Mouse (Mus musculus) CD4-positive, CD25-positive, alpha-beta regulatory T cell, adult 4 months (primary cell): ENCODE measurements around the gene Sympk. TPM values are rescaled to one million over a fixed set of nuclear protein-coding genes. Genes with fewer than 3 reads are reported as not detected.

ENCODE experiments used
- ATAC-seq: one replicate; pipeline ENCODE4 v1.8.0; 2017
- polyA plus RNA-seq, 2 experiments: library from polyadenylated mRNA; unstranded; fragments of 100-300 nt; shearing (Covaris generic); gene quantifications; one replicate each; pipeline ENCODE4 v1.2.1; 2017

Sympk gene
- polyA plus RNA-seq, 2 experiments from 2014 or later = 5.0 to 6.4 TPM

DNA sequence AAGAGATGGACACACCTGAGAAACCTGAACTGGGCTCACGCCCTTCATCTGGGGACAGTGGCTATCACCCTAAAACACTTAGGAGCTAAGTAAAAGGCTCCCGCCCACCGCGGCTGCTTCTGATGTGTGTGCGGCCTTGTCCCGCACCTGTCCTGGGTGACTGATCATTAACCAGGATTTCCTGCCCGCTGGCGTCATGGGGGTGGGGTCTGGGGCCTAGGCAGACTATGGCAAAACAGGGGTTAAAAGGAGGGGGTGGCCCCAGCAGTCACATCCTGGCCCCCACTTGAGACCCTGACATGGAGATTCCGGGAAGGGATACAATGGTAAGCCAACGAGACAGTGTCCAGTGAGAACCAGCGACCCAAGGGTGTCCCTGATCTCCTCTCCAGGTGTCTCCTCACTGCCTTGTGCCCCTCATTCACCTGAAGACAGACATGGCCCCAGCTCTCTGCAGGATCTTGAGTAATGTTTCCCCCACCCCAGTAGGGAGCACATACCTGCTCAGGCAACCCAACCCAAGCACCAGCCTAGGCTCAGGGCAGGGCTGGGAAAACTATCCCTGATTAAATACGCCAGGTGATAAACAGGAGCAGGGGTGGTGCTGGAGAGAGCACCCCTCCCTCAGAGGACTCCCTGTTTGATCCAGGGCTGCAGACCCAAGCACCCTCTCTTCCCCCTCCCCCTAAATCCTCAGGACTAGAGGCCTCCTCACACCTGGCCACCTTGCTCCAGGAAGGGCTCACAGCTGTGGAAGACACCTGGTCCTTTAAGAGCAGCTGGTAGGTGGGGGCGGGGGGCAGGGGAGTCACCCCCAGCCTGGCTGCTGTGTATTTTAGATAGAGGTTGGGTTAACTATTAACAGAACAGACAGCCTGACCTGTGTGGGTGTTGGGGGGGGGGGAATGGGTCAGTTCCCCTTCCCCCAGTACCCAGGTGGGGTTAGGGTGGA lies 16.9 kb upstream of the Sympk start:
- no peak for ATAC-seq

DNA sequence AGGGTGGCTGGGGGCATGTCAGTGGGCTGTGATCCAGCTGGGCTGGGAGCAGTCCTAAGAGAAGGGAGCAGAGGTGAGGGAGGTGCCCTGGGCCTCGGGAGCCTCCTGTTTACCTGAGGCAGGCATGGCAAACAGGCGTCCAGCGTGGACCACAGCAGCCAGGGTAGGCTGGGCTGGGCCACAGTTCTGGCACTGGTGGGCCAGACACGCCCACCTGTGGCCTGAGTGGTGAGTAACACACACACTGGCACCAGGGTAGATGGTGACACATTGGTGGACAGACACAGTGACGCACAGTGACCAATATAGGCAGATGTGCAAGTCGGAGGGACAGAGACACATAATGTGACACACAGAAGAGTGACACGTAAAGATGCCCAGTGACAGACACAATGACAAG lies 13.6 kb upstream of the Sympk start:
- no peak for ATAC-seq

DNA sequence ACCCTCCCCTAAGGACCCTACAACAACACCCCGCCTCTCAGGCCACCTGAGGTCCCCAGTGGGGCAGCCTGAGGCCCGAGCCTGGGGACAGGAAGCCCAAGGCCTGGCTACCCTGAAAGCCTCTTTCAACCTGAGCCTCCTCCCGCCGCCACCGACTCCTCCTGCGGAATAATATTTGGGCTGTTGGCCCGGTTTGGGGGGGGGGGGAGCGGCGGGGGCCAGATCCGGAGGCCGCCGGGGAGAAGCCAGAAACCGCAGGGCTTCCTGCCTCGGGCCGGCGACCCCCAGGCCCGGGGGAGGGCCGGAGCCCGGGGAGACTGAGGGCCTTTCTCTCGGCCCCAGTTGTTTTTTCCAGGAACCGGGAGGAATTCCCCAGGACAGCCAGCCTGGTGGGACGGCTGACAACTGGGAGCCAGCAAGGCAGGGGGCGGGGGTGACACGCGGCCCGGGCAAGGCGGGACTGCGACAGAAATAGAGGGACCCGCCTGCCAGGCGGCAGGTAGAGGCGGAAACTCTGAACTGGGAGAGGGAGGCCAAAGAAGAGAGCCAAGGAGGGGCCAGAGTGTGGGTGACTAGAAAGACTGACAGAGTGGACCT lies 12.1 kb upstream of the Sympk start:
- ATAC-seq = no peak

DNA sequence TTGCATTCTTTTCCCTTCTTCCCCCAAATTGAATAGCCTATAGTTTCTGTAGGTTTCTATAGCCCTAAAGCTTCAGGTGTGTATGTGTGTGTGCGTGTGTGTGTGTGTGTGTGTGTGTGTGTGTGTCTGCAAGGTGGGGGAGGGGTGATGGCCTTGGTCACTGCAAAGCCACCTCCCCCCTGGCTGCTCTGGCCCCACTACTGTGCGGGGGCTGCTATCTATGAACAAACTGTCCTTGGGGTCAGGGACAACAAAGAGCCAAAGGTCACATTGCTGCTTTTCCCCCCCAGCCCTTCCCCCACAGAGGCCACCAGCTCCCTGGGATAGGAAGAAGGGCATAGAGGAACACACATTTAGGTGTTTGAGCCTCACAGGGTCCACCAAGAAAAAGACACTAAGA lies 11.3 kb upstream of the Sympk start:
- ATAC-seq = no peak

DNA sequence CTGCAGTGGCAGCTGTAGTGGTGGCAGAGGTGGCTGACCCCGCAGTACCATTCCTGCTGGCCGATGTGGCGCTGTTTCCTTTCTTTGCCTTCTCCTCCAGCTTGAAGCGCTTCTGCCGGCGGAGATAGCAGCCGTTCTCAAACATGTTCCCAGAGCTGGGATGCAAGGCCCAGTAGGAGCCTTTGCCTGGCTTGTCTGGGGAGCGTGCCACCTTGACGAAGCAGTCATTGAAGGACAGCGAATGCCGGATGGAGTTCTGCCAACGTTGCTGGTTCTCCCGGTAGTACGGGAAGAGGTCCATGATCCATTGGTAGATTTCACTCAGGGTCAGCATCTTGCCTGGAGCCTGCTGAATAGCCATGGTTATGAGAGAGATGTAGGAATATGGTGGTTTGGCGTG lies 9.7 kb upstream of the Sympk start:
- no peak for ATAC-seq

DNA sequence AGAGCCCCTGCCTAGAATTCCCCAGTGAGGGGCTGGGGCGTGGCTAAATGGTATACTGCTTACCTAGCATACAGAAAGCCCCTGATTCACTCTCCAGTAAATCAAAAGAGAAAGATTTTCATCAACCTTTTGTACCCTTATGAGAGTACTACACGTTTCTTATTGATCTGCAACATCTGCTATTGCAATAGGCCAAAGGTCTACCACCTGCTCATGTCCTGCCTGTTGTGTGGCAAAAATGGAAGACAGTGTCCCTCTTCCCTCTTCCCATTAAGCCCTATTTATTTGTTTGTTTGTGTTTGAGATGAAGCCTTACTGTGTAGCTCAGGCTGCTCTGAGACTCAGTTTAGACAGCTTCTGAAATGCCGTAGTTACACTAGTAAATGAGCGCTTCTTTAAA lies 8.1 kb upstream of the Sympk start:
- ATAC-seq = no peak

DNA sequence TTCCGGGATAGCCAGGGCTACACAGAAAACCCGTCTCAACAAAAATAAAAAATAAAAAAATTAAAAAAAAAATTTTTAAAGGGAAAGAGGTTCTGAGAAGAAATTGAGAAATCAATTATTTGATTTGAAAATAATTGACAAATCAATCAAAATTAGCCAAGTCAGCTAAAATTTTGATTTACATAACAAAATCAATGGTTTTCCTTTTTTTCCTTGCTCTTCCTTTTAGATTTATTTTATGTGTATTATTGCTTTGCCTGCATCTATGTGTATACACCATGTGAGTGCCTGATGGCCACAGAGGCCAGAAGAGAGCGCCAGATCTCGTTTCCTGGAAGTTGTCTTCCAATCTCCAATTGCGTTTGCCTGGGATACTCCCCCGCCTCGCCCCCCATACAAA lies 6.3 kb upstream of the Sympk start:
- no peak for ATAC-seq

DNA sequence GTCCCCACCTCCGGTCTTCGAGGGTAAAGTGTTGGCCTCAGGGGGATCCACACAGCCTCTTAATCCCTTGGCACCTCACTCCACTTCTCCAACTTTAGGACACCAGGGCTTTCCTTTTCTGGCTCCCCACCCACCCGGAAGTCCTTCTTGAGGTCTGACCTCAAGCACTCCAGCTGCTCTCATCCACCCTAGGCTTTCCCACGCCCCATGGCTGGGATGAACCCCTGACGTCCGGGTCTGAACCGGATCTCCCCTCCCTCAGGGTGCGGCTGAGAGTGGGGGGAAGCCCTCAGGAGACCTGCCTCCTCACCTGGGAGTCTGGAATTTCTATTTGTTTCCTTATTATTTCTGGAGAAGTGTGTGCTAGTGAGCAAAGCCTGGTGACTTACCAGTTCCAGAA lies 3.1 kb upstream of the Sympk start:
- ATAC-seq = no peak

DNA sequence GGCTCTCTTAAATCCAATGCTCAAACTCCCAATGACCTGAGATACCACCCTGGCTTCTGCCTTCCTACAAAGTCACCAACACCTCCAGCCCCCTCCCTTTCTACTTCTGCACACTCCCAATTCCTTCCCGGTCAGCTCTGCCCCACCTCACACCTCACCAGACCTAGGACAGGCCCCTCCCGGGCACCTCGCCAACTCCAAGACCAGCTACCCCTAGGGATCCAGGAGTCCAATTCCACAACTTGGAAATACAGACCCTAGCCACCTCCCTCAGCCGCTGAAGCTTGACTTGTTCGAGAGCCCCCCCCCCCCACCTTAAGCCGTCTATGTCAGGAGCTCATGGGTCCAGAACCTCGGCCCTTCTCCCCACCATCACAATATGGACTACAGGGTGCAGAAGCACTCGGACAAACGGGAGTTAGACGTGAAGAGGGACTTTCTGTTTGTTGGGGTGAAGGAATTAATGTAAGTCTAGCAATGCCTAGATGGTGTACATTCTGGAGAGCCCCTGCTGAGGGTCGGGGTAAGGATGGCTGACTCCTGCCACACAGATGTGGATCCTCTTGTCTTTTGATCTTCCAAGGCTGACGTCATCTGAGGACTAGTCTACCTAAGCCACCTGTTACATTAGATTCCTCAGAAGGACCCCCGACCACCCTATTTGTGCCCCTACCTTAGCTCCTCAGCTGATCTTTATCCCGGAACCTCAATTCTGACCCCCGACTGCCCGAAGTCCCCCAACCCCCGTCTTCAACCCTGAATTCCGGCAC lies 1.8 kb upstream of the Sympk start:
- no peak for ATAC-seq

DNA sequence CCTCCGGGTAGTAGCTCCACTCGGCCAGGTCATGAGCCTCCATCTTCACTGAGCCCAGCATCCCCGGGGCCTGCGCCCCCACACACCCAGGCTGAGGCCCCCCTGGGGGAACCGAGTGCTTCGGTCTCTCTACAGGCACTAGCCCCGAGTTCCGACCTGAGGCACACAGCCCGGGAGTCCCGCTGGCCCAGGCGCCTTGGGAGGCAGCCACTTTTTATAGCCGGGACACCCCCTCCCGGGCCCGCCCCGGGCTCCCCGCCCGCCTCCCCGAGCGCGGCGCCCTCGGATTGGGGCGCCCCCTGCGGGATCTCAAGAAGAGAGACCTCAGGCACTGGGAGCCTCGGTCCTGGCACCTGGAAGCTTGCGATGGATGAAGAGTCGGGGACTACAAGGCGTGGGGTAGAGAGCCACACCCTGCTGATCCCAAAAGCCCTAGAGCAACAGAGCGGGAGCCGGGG lies 791 bp upstream of the Sympk start, which contains the start of gene Foxa3:
Gene Foxa3 (minus strand): TSS at position 182 of the 458 bp plus-strand sequence.
- ATAC-seq = peak; percentile 24

DNA sequence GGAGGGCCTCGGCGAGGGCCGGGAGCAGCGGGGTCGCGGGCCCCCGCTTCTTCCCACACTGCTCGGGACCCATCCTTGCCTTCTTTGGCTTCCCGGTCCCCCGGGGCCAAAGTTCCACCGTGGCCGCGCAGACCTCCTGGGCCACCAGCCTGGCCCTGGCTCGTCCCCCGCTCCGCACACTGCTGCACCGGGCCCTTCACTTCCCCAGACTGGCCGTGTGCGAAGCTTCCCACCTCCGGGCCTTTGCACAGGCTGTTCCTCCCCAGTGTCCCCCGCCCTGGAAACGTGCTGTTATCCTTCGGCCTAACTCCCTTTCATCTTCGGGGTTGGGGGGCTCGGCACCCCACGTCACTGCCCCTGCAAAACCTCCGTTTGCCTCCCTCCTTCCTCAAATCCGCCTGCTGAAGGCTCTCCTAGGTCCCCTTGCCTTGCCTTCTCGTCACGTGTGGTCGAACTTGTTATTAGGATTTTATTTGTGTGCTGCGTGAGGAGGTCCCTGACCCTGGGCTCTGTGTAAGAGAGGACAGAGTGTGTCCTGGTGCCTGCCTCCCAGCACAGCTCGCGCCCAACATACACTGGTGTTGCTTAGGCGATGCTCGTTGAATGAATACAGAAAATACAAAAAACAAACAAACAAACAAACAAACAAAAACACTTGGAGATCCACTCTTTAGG lies 541 bp downstream of the Sympk start:
- ATAC-seq = peak; percentile 21

DNA sequence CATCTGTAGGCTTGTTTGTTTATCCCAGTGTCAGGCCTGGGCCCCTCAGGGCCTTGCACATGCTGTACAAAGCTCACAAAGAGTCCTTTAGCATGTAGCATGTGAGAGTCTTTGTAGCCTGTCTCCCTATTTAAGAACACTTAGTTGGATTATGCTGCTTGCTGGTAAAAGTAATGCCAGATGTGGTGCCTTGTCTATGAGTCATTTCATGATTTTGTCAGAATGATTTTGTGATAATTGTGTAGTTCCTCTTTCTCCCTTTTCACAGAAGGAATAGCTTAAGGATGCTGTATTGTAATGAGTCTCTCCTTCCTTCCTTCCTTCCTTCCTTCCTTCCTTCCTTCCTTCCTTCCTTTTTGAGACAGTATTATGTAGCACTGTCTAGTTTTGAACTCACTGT lies 3.9 kb downstream of the Sympk start:
- no peak for ATAC-seq

DNA sequence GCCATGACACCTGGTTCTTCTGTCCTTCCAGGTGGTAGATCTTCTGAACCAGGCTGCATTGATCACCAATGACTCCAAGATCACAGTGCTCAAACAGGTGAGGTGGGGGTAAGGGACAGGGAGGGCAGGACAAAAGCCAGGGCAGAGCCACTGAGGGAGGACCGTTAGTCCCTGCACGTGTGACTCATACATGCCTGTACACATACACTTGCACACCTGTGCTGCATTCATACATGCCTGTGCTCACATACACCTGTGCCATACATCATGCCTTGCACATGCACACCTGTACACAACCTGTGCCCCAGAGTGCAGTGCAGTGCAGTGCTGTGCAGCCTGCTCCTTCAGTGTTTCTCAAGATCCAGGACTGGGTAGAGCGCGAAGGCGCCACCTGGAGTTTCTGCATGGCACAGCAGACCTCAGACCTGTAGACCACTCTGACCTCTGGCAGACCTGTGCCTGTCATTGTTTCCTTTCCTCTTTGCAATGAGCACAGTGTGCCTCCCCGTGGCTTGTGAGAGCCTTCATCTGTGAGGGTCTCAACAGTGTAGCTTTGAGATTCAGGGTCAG lies 5.0 kb downstream of the Sympk start:
- ATAC-seq = peak; percentile 64

DNA sequence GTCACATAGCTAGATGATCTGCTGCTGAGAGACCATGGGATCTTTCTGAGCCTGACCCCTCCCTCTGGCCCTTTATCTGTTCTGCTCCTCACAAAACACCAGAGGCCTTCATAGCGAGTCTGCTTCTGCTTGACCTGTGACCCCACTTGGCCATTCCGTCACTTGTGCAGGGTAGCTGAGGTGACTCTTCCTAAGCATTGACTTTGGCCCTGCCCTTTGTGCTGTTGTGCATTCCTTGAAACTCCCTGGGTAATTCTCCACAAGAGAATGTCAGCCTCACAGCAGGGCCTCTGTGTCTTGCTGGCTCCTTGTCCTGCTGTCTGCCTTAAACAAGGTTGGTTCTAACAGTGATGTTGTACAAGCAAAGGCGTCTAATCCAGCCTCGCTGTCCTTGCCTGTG lies 7.5 kb downstream of the Sympk start:
- ATAC-seq = no peak

DNA sequence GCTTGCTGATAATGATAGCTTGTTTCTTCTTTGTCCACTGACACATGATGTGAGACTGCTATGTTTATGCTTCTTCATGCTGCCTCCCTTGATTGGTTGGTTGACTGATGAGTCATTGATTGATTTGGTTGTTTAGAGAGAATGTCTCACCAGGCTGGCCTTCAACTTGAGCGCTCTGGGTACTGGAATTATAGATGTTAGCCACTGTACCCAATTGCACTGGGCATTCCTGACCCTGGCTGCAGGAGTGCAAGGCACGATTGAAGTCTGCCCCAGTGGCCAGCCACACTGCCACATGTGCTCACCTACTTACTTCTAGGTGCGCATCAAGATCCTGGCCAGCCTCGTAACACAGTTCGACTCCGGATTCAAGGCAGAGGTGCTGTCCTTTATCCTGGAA lies 20.4 kb downstream of the Sympk start:
- ATAC-seq = no peak

DNA sequence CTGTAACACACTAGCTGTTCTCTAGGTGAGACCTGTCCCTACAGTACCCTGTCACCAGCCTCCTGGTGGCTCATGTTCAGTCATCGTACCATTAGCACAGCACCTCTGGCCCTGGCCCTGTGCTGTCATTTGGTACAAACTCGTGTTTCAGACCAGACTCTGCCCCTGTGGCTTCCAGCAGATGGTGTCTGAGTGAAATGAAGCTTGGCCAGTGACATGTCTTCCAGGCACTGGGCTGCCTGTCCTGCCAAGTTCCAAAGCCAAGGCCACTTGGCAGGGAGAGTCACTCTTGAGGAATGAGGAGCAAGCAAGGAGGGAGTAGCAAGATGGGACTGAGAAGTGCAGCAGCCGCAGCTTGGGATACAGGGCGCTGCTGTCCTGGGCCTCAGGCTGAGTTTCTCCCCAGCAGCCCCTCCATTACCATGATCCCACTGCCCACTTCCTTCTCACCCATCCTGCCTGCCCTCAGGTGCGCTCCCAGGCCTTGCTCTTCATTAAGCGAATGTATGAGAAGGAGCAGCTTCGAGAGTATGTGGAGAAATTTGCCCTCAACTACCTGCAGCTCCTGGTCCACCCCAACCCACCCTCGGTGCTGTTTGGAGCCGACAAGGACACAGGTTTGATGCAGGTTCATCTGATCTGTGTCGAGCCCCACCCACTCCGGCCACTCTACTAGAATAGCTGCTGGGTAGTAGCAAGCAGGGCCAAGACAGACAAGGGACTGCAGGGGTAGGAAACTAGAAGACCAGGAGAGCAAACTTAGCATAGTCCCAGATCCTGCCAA lies 22.3 kb downstream of the Sympk start:
- no peak for ATAC-seq

DNA sequence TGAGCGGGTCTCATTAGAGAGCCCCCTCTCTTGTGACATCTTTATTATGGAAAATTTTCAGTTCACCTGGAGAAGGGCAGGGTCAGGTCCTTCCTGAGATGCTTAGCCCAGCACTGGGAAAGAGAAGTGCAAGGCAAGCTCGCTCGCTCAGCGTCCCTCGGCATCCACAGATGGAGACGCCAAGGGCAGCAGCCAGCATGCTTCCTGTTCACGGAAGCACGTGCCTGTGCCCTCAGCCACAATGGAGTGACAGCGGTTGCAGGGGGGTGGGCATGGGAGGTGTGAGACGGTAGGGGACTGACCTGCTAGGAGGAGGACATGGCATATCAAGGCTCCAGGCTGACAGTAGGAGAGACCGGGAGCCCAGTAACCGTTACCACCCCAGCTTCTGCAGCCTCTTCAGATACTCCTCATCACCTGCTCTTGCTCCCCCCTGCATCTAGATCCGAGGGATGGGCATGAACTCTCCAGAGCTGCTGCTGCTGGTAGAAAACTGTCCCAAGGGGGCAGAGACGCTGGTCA lies 23.9 kb downstream of the Sympk start:
- no peak for ATAC-seq

DNA sequence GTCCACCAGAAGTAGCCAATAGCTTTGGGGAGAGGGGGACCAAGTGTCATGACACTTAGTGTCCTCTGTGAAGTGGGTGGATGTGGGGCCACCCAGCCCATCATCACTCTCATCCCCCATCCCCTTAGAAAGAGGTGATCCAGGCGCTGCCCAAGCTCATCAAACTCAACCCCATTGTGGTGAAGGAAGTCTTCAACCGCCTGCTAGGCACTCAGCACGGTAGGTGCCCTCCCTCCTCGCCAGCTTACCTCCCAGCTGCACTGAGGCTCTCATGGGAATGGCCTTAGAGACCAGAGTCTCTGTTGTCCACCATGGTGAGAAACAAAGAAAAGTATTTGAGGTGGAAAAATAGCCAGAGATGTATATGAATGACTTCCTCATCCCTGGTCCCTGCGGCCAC lies 25.1 kb downstream of the Sympk start:
- ATAC-seq = no peak

DNA sequence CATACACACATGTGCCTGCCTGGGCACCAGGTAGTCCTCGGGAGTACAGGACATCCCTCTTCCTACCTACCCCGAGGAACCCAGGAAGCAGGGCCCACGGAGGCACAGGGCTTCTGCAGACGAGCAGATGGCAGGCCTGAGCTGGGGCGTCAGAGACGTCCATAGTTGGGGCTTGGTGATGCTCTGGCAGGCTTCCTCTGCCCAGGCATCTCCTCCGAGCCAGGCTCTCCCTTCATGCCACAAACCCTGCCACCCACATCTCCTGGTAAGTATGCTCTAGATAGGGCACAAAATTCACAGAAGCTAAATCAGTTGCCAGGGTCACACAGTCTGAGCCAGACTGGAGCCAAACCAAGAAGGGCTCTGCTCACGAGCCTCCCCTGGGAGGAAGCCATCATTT lies 26.0 kb downstream of the Sympk start:
- no peak for ATAC-seq

DNA sequence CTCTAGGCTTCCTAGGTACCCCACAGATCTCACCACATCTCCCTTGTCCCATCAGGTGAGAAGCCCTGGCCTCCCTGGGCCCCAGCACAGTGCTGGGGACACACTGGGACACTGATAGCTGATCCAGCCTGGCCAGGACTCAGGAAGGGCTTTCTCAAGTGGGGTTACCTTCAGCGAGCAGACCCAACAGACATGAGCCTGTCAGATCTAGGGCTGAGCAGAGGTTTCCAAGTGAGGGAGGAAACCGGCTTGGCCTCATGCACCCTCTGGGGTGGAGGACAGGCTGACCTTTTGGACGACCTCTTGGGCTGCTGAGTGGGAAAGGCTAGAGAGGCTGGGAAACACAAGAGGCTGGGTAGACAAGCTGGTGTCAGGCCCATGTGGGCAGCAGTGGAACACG lies 27.0 kb downstream of the Sympk start:
- no peak for ATAC-seq
